Mouse (Mus musculus): ENCODE measurements around the gene Mex3a. TPM values are rescaled to one million over a fixed set of nuclear protein-coding genes. Genes with fewer than 3 reads are reported as not detected.

Mex3a gene
- total and polyA plus RNA-seq, 3 experiments = 1.1 to 4.9 (median 2.5) TPM

DNA sequence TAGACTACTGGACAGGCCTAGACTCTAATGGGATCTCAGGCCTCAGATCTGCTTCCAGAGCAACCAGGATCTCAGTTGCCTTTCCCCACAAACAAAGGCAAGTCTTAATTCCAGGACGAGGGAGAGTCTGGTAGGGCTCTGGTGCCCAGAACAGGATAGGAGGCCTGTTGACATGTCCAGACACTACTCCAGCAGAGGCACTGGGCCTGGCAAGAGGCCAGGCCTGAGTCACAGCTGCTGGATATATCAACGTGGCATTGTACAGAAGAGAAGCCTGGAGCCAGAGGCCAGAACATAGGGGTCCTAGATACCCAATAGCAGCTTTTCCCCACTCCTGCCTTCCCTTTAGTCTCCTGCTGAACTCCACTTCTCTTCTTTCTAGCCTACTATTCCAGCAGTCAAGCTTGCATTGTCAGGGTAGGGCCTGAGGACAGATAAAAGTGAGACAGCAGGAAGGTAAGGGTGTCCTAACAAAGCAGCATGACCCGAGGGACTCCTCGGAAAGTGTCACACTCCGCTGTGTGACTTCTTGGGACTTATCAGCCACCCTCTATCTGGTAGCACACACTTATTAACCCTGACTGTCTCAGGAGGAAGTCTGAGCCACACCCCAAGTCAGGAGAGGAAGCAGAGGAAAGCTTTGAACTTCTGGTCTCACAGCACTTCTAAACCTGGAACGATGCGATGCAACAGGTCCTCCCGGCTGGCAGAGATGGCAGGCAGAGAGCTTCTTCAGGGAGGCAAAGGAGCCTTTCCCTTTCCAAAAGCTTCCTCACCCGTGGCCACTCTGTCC is 37.2 kb upstream of the Mex3a start:
- no peak overlapping the region for H3K9ac ChIP-seq (ENCODE audit: insufficient read depth, low read depth)
- H3K4me1 ChIP-seq (ENCODE audit: control insufficient read depth in 1 of 2, insufficient read depth in 2 of 2) = peaks cover 24 to 48% of the 10 kb centered on the region in 2 experiments
- no peak overlapping the region for H3K4me2 ChIP-seq (ENCODE audit: insufficient read depth, low read depth, poor library complexity, severe bottlenecking)
- no peak overlapping the region for H3K27ac ChIP-seq (ENCODE audit: insufficient read depth, low read depth)
- H3K36me3 ChIP-seq (replicated peaks in 1 of 2; ENCODE audit: control insufficient read depth in 1 of 2, insufficient read depth in 1 of 2, low read length in 1 of 2) = peaks cover 0 to 12% of the 10 kb centered on the region in 2 experiments
- no peaks in the 10 kb centered on the region for H3K27me3 ChIP-seq (replicated peaks)
- dilution Hi-C loops (cut with MboI; ENCODE audit: extremely low pct_ligation_motif_present, extremely low pct_unique_long_range_greater_than_20kb, low sequenced_read_pairs) (no loop called here), in situ Hi-C loops (cut with MboI; ENCODE audit: low pct_ligation_motif_present, low pct_unique_long_range_greater_than_20kb, low sequenced_read_pairs) (no loop called here)
- DNase-seq (ENCODE audit: extremely low read depth) = no peak
- H3K4me3 ChIP-seq (replicated peaks in 1 of 3; ENCODE audit: low read depth in 2 of 3, low read length in 2 of 3, poor library complexity in 1 of 3) = no peak overlapping the region
- no peaks in the 10 kb centered on the region for H3K79me2 ChIP-seq (replicated peaks; ENCODE audit: control insufficient read depth, extremely low read depth, insufficient read depth, poor library complexity, severe bottlenecking)
- TF ChIP-seq IRF4 (IDR thresholded peaks at IDR 0.05; ENCODE audit: low read depth, low read length) (no peak), RAD21 (IDR thresholded peaks at IDR 0.05; ENCODE audit: low read depth, low read length) (no peak), BHLHE40 (IDR thresholded peaks at IDR 0.05; ENCODE audit: low read depth, low read length) (no peak), MAX (IDR thresholded peaks at IDR 0.05; ENCODE audit: low read length) (no peak), UBTF (IDR thresholded peaks at IDR 0.05; ENCODE audit: low read depth, low read length) (no peak), ETS1 (conservative IDR thresholded peaks at IDR 0.05; ENCODE audit: low read depth, low read length) (no peak), POLR2A (IDR thresholded peaks at IDR 0.05; ENCODE audit: low read depth, low read length) (no peak), MAZ (IDR thresholded peaks at IDR 0.05; ENCODE audit: low read depth, low read length) (no peak), E2F4 (IDR thresholded peaks at IDR 0.05; ENCODE audit: insufficient replicate concordance, low read depth, low read length) (no peak), NELFE (IDR thresholded peaks at IDR 0.05; ENCODE audit: low read depth, low read length) (no peak), ZC3H11A (IDR thresholded peaks at IDR 0.05; ENCODE audit: low read depth, low read length) (no peak), NRF1 (IDR thresholded peaks at IDR 0.05; ENCODE audit: low read depth, low read length) (no peak), GABPA (IDR thresholded peaks at IDR 0.05; ENCODE audit: insufficient replicate concordance, low read depth, low read length) (no peak), SMC3 (IDR thresholded peaks at IDR 0.05; ENCODE audit: low read depth, low read length) (no peak), RCOR1 (conservative IDR thresholded peaks at IDR 0.05; ENCODE audit: low read depth, low read length) (no peak), JUND (conservative IDR thresholded peaks at IDR 0.05; ENCODE audit: low read depth, low read length) (no peak), ZNF384 (IDR thresholded peaks at IDR 0.05; ENCODE audit: low read depth, low read length) (no peak)
- H3K9me3 ChIP-seq (replicated peaks; ENCODE audit: low read length) = no peaks in the 10 kb centered on the region

DNA sequence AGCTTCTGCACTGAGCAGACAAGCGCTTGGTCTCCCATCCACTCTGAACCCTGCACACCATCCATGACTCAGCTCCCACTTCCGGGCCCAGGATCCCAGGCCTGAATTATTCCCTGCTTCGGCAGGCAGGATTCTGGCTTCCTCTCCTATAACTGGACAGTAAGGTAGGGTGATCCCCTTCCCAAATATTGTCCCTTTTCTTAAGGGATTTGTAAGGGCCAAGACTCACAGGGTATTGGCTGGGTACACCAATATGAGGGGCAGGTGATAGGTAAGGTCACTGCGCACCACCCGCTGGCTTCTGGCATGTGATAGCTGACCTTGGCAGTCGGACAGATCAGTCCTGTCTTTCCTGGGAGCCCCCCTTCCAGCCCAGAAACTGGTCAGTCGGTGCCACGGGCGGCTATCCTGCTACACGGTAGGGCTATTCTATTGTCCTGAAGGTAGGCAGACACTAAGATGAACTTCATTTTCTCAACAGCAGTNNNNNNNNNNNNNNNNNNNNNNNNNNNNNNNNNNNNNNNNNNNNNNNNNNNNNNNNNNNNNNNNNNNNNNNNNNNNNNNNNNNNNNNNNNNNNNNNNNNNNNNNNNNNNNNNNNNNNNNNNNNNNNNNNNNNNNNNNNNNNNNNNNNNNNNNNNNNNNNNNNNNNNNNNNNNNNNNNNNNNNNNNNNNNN is 36.3 kb upstream of the Mex3a start:
- TF ChIP-seq MAFK (IDR thresholded peaks at IDR 0.05; ENCODE audit: insufficient replicate concordance, low read length) (no peak), CHD2 (IDR thresholded peaks at IDR 0.05; ENCODE audit: low read length) (no peak), IRF4 (IDR thresholded peaks at IDR 0.05; ENCODE audit: low read depth, low read length) (no peak), MEF2A (IDR thresholded peaks at IDR 0.05; ENCODE audit: borderline replicate concordance, low read depth, low read length) (no peak), ZKSCAN1 (IDR thresholded peaks at IDR 0.05; ENCODE audit: borderline replicate concordance, low read depth, low read length) (no peak), CTCF (conservative IDR thresholded peaks at IDR 0.05 in 1 of 2, IDR thresholded peaks at IDR 0.05 in 1 of 2; ENCODE audit: low read depth in 2 of 2, low read length in 2 of 2) (no peak), POLR2A (IDR thresholded peaks at IDR 0.05; ENCODE audit: low read depth, low read length) (no peak), RAD21 (IDR thresholded peaks at IDR 0.05; ENCODE audit: low read depth, low read length) (no peak)
- dilution Hi-C loops (cut with MboI; ENCODE audit: extremely low pct_ligation_motif_present, extremely low pct_unique_long_range_greater_than_20kb, low sequenced_read_pairs) = no loop called here
- no peaks in the 10 kb centered on the region for H3K27me3 ChIP-seq (replicated peaks)
- no peak overlapping the region for H3K27ac ChIP-seq (ENCODE audit: insufficient read depth, low read depth)
- in situ Hi-C loops (cut with MboI; ENCODE audit: low pct_ligation_motif_present, low pct_unique_long_range_greater_than_20kb, low sequenced_read_pairs) = no loop called here
- no peak for DNase-seq (ENCODE audit: extremely low read depth)
- no peak overlapping the region for H3K4me3 ChIP-seq (replicated peaks in 1 of 3; ENCODE audit: low read depth in 2 of 3, low read length in 2 of 3, poor library complexity in 1 of 3)
- H3K4me2 ChIP-seq (ENCODE audit: insufficient read depth, low read depth, poor library complexity, severe bottlenecking) = no peak overlapping the region
- peaks cover 0 to 12% of the 10 kb centered on the region in 2 experiments for H3K36me3 ChIP-seq (replicated peaks in 1 of 2; ENCODE audit: control insufficient read depth in 1 of 2, insufficient read depth in 1 of 2, low read length in 1 of 2)
- peaks cover 17 to 43% of the 10 kb centered on the region in 2 experiments for H3K4me1 ChIP-seq (ENCODE audit: control insufficient read depth in 1 of 2, insufficient read depth in 2 of 2)
- H3K9me3 ChIP-seq (replicated peaks; ENCODE audit: low read length) = no peaks in the 10 kb centered on the region
- H3K79me2 ChIP-seq (replicated peaks; ENCODE audit: control insufficient read depth, extremely low read depth, insufficient read depth, poor library complexity, severe bottlenecking) = no peaks in the 10 kb centered on the region
- H3K9ac ChIP-seq (ENCODE audit: insufficient read depth, low read depth) = no peak overlapping the region

All from CH12.LX (cell line).